Mouse (Mus musculus): ENCODE measurements around the gene Zfp383. TPM values are rescaled to one million over a fixed set of nuclear protein-coding genes. Genes with fewer than 3 reads are reported as not detected.
"Not testable (repeated sequence)": the region's sequence is repeated elsewhere in the genome, so short reads cannot be mapped to it uniquely, and the experiment has no call there.

Zfp383 gene
- 10.3 and 12.6 TPM in 2 replicates for polyA plus RNA-seq (2014; fragmentation: Nextera tagmentation; extraction: Ambion mirVana)

DNA sequence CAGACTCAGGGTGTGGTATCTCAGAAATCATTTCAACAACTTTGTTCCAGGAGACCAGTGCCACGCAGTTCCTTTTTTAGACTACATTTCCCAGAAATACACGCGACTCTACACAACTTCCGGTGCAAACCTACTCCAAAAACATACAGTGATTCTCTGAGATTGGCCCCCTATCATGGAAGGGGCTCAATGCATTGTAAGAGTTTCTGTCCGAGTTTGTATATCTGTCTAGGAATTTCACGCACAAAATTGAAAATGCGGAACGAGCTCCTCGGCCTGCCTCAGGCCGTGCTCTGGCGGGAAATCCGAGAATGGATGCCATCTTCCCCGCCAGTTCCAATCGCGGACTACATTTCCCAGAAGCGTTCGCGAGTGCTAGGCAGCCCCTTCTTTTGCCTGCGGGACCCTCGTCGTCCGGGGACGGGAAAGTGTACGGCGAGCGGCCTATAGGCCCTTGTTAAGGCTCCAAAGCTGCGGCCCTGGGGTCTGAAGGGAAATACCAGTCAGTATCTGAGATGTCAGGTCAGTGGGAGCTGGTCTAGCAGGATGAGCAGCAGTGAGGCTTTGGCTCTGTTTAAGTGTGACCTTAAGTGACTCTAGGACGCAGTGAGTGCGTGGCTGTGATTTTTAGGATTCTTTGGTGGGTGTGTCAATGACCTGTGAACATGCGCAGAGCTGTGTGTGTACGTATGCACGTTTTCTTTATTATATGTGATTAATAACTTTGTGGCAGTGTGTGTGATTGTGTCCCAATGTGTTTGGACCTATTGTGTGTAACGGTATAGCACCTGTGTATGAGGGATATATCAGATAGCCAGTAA lies at the start of gene Zfp383:
TSS of gene Zfp383 (plus strand) at position 94 of the 821 bp plus-strand sequence.
- under 1% methylated on average over 33 of the region's 33 CpGs for WGBS
- H3K4me3 ChIP-seq (ENCODE audit: low read depth, low read length) = peak within 1 kb of the TSS; percentile 54
- no peaks in the 10 kb centered on the region for H3K27me3 ChIP-seq (ENCODE audit: control insufficient read depth, insufficient read depth, low read length)
- H3K27ac ChIP-seq (replicated peaks; ENCODE audit: low read depth, low read length) = peak within 1 kb of the TSS; percentile 4; the same call in 1 of the 2 replicates
- peak within 1 kb of the TSS; percentile 58 for H3K4me2 ChIP-seq (ENCODE audit: low read depth, low read length)
- H3K9me3 ChIP-seq (replicated peaks; ENCODE audit: control insufficient read depth, low read length) = no peaks in the 10 kb centered on the region
- ATAC-seq (replicated peaks; ENCODE audit: insufficient number of reproducible peaks, low FRiP score, low TSS enrichment, low read depth) (peak; percentile 81), DNase-seq (ENCODE audit: low spot score) (peak; percentile 96)
- peak within 1 kb of the TSS; percentile 73 for H3K9ac ChIP-seq (replicated peaks; ENCODE audit: low read length)
- H3K4me1 ChIP-seq (ENCODE audit: control insufficient read depth, insufficient read depth, low read length) = no peaks in the 10 kb centered on the region; the same call in 1 of the 2 replicates
- H3K36me3 ChIP-seq (replicated peaks; ENCODE audit: control insufficient read depth, insufficient read depth, low read depth, low read length) = peaks cover 1% of the 10 kb centered on the region

DNA sequence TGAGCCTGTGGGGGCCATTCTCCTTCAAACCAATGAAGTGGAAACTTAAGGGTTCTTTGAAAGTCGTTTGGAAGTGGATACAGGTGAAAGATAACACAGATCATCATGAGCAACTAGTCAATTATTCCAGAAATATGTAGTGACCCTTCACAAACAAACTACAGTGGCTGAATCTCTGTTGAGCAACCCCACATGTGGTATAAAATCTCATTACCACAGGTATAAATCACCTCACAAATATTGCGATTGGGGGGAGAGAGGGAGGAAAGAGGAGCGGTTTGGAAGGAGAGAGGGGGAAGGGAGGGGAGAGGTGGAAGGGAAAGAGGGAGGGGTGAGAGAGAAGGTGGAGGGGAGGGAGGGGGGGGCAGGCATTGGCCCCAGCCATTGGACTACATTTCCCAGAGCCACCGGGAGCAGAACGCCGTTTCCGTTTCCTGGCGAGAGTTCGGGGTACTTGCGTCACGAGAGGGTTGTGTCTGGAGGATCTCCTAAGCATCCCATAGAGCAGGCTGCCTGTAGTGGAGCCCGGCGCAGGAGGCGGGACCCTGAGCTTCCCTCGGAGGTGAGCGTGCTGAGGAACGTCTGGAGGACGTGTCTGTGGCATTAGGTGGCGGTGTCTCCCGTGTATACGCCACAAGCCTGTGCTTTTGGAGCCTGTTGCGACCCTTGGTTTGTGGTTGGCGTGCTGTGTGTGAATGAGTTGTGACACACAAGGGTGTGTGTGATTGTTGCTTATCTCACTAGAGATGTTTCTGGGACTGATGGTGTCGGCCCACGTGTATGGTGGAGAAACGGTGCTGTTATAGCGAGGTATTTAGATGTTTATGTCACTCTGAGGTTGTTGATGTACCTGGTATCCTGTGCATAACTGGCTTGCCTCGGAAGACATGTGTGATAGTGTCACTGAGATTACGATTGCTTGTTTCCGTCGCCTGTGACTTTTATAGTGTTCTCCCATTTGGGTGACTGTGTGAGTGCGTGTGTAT lies 48.2 kb upstream of the Zfp383 start, which contains the start of gene Zfp420:
TSS of gene Zfp420 (plus strand) at position 448 of the 986 bp plus-strand sequence.
- peak; percentile 96 for ATAC-seq (replicated peaks; ENCODE audit: insufficient number of reproducible peaks, low FRiP score, low TSS enrichment, low read depth)
- no peaks in the 10 kb centered on the region for H3K27me3 ChIP-seq (ENCODE audit: control insufficient read depth, insufficient read depth, low read length)
- no peaks in the 10 kb centered on the region for H3K36me3 ChIP-seq (replicated peaks; ENCODE audit: control insufficient read depth, insufficient read depth, low read depth, low read length)
- H3K4me1 ChIP-seq (ENCODE audit: control insufficient read depth, insufficient read depth, low read length) = no peaks in the 10 kb centered on the region
- WGBS = 7% methylated on average over 32 of the region's 32 CpGs
- H3K9ac ChIP-seq (replicated peaks; ENCODE audit: low read length) = peak within 1 kb of the TSS; percentile 65
- DNase-seq (ENCODE audit: low spot score) = peak; percentile 95
- H3K4me2 ChIP-seq (ENCODE audit: low read depth, low read length) = peak within 1 kb of the TSS; percentile 63
- no peaks in the 10 kb centered on the region for H3K9me3 ChIP-seq (replicated peaks; ENCODE audit: control insufficient read depth, low read length)
- no peak within 1 kb of the TSS for H3K27ac ChIP-seq (replicated peaks; ENCODE audit: low read depth, low read length)
- peak within 1 kb of the TSS; percentile 60 for H3K4me3 ChIP-seq (ENCODE audit: low read depth, low read length)

- Histone ChIP-seq H3K9ac (replicated peaks; ENCODE audit: low read length) (no peak overlapping the region), H3K36me3 (replicated peaks; ENCODE audit: control insufficient read depth, insufficient read depth, low read depth, low read length) (no peaks in the 10 kb centered on the region), H3K4me3 (ENCODE audit: low read depth, low read length) (no peak overlapping the region), H3K9me3 (replicated peaks; ENCODE audit: control insufficient read depth, low read length) (no peaks in the 10 kb centered on the region), H3K4me2 (ENCODE audit: low read depth, low read length) (no peak overlapping the region), H3K27ac (replicated peaks; ENCODE audit: low read depth, low read length) (no peak overlapping the region), H3K4me1 (ENCODE audit: control insufficient read depth, insufficient read depth, low read length) (no peaks in the 10 kb centered on the region), H3K27me3 (ENCODE audit: control insufficient read depth, insufficient read depth, low read length) (no peaks in the 10 kb centered on the region)
- no peak for ATAC-seq (replicated peaks; ENCODE audit: insufficient number of reproducible peaks, low FRiP score, low TSS enrichment, low read depth)
- 88% methylated on average over 7 of the region's 7 CpGs for WGBS
- peak; percentile 8 for DNase-seq (ENCODE audit: low spot score)
These were observed 46.4 kb upstream of the Zfp383 start for GRCm38 (mm10) chr7:29861660-29862059.

GRCm38 (mm10) chr7:29874256-29874655 lies 33.8 kb upstream of the Zfp383 start:
- DNase-seq (ENCODE audit: low spot score) (no peak), ATAC-seq (replicated peaks; ENCODE audit: insufficient number of reproducible peaks, low FRiP score, low TSS enrichment, low read depth) (no peak)
- no peak overlapping the region for H3K4me3 ChIP-seq (ENCODE audit: low read depth, low read length)
- peaks cover 15% of the 10 kb centered on the region for H3K9me3 ChIP-seq (replicated peaks; ENCODE audit: control insufficient read depth, low read length)
- no peak overlapping the region for H3K4me2 ChIP-seq (ENCODE audit: low read depth, low read length)
- peaks cover 16% of the 10 kb centered on the region for H3K36me3 ChIP-seq (replicated peaks; ENCODE audit: control insufficient read depth, insufficient read depth, low read depth, low read length)
- whole genome bisulfite sequencing = 94% methylated on average over 10 of the region's 10 CpGs
- H3K27ac ChIP-seq (replicated peaks; ENCODE audit: low read depth, low read length) = no peak overlapping the region
- H3K9ac ChIP-seq (replicated peaks; ENCODE audit: low read length) = no peak overlapping the region
- H3K27me3 ChIP-seq (ENCODE audit: control insufficient read depth, insufficient read depth, low read length) = no peaks in the 10 kb centered on the region
- H3K4me1 ChIP-seq (ENCODE audit: control insufficient read depth, insufficient read depth, low read length) = no peaks in the 10 kb centered on the region

- ATAC-seq (replicated peaks; ENCODE audit: insufficient number of reproducible peaks, low FRiP score, low TSS enrichment, low read depth) = not testable (repeated sequence)
- peaks cover 16% of the 10 kb centered on the region for H3K36me3 ChIP-seq (replicated peaks; ENCODE audit: control insufficient read depth, insufficient read depth, low read depth, low read length)
These were observed 30.5 kb upstream of the Zfp383 start for GRCm38 (mm10) chr7:29877561-29877960.

DNA sequence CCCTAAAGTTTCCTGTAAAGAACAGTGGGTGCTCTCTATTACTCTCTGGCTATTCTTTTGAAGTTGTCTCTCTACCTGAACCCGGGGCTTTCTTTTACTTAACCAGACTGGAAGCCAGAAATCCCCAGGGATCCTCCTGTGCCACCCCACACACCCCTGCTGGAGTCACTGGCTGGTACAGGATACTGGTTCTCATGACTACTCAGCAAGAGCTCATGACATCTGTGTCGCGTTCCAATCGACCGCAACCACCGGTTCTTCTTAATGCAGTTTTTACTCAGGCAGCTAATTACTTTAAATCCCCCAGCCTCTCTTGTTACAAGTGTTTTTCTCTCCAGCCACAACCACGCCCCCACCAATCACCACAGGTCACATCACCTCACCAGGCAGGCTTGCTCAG lies 28.0 kb upstream of the Zfp383 start:
- WGBS = 46% methylated on average over 7 of the region's 7 CpGs
- Histone ChIP-seq H3K27me3 (ENCODE audit: control insufficient read depth, insufficient read depth, low read length) (no peaks in the 10 kb centered on the region), H3K9ac (replicated peaks; ENCODE audit: low read length) (no peak overlapping the region), H3K36me3 (replicated peaks; ENCODE audit: control insufficient read depth, insufficient read depth, low read depth, low read length) (peaks cover 8% of the 10 kb centered on the region), H3K9me3 (replicated peaks; ENCODE audit: control insufficient read depth, low read length) (peaks cover 7% of the 10 kb centered on the region), H3K4me2 (ENCODE audit: low read depth, low read length) (no peak overlapping the region), H3K4me3 (ENCODE audit: low read depth, low read length) (no peak overlapping the region), H3K27ac (replicated peaks; ENCODE audit: low read depth, low read length) (no peak overlapping the region), H3K4me1 (ENCODE audit: control insufficient read depth, insufficient read depth, low read length) (no peaks in the 10 kb centered on the region)
- ATAC-seq (replicated peaks; ENCODE audit: insufficient number of reproducible peaks, low FRiP score, low TSS enrichment, low read depth) (no peak), DNase-seq (ENCODE audit: low spot score) (peak; percentile 42)

More at GRCm38 (mm10) chr7:29877561-29877960, 30.5 kb upstream of the Zfp383 start:
- H3K4me3 ChIP-seq (ENCODE audit: low read depth, low read length); H3K4me1 ChIP-seq (ENCODE audit: control insufficient read depth, insufficient read depth, low read length); H3K27ac ChIP-seq (replicated peaks; ENCODE audit: low read depth, low read length); H3K27me3 ChIP-seq (ENCODE audit: control insufficient read depth, insufficient read depth, low read length); H3K4me2 ChIP-seq (ENCODE audit: low read depth, low read length); H3K9ac ChIP-seq (replicated peaks; ENCODE audit: low read length); DNase-seq (ENCODE audit: low spot score): not testable (repeated sequence)
- peaks cover 15% of the 10 kb centered on the region for H3K9me3 ChIP-seq (replicated peaks; ENCODE audit: control insufficient read depth, low read length)
- WGBS = 92% methylated on average over 9 of the region's 9 CpGs

DNA sequence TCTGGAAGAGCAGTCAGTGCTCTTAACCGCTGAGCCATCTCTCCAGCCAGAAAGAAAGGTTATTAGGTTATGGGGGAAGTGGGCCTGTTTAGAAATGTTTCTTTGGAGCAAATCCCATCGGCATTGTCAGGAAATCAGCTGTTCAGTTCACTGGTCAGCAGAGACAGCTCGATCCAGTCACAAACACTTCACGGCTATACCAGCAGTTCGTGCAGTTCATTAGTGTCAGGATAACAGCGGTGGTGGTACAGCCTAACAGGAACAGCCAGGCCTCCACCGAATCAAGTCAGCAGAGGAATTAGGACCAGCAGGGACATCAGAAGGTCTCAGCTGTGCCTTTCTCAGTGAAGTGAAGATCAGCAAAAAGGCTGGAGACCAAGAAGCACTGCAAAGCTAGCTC lies 27.1 kb upstream of the Zfp383 start:
- 93% methylated on average over 7 of the region's 7 CpGs for WGBS
- H3K4me3 ChIP-seq (ENCODE audit: low read depth, low read length) = no peak overlapping the region
- H3K27ac ChIP-seq (replicated peaks; ENCODE audit: low read depth, low read length) = no peak overlapping the region
- no peaks in the 10 kb centered on the region for H3K36me3 ChIP-seq (replicated peaks; ENCODE audit: control insufficient read depth, insufficient read depth, low read depth, low read length)
- DNase-seq (ENCODE audit: low spot score) (no peak), ATAC-seq (replicated peaks; ENCODE audit: insufficient number of reproducible peaks, low FRiP score, low TSS enrichment, low read depth) (no peak)
- no peak overlapping the region for H3K4me2 ChIP-seq (ENCODE audit: low read depth, low read length)
- no peak overlapping the region for H3K9ac ChIP-seq (replicated peaks; ENCODE audit: low read length)
- H3K27me3 ChIP-seq (ENCODE audit: control insufficient read depth, insufficient read depth, low read length) = no peaks in the 10 kb centered on the region
- H3K9me3 ChIP-seq (replicated peaks; ENCODE audit: control insufficient read depth, low read length) = no peaks in the 10 kb centered on the region
- H3K4me1 ChIP-seq (ENCODE audit: control insufficient read depth, insufficient read depth, low read length) = no peaks in the 10 kb centered on the region

All from embryonic facial prominence, embryonic 11.5 days (tissue).